Mouse (Mus musculus) bone marrow, adult 2 months (tissue): ENCODE results near the gene Itgb5. TPM values are rescaled to one million over a fixed set of nuclear protein-coding genes. Genes with fewer than 3 reads are reported as not detected.
A peak's percentile ranks its signal among the peaks of the same experiment; 100 is the strongest.

Source experiments
- H3K27ac ChIP-seq: fragments of 200-500 bp; 2 replicates; pipeline ENCODE4 v1.5.1; 2012; ENCODE audit warnings: low read depth, mild to moderate bottlenecking, control low read depth, inconsistent platforms, low read length; ENCODE audit not compliant: control insufficient read depth, poor library complexity, insufficient read depth
- H3K4me1 ChIP-seq: fragments of 200-500 bp; 2 replicates; pipeline ENCODE4 v1.6.1; 2011; ENCODE audit warnings: low read length; ENCODE audit not compliant: control insufficient read depth, insufficient read depth
- H3K4me3 ChIP-seq: fragments of 200-500 bp; replicated peaks from 2 replicates; pipeline ENCODE3; 2011; ENCODE audit warnings: mild to moderate bottlenecking, low read depth, low read length, control low read depth; ENCODE audit not compliant: control insufficient read depth
- CTCF ChIP-seq: fragments of 200-500 bp; IDR thresholded peaks from 2 replicates; pipeline ENCODE4 v1.5.1; 2011; ENCODE audit warnings: low read length, control low read depth; ENCODE audit not compliant: control insufficient read depth, insufficient read depth
- POLR2A ChIP-seq: fragments of 200-500 bp; IDR thresholded peaks from 2 replicates; pipeline ENCODE4 v1.6.1; 2011; ENCODE audit warnings: low read depth, mild to moderate bottlenecking, control low read depth, low read length, borderline replicate concordance; ENCODE audit not compliant: control insufficient read depth
- WGBS: fragments of 180-500 bp; shearing (Covaris S2); methylation state at CpG from one replicate; pipeline ENCODE4 v1.1.7; 2018; 5-methylcytosine and 5-hydroxymethylcytosine counted together
- polyA plus RNA-seq: library from polyadenylated mRNA; stranded (reverse); fragments of >200 nt; gene quantifications from 2 replicates; pipeline ENCODE4 v1.2.4, GENCODE M21; 2011; ENCODE audit warnings: low replicate concordance; ENCODE audit not compliant: missing spikeins, insufficient read depth, insufficient read length

The Itgb5 gene
- polyA plus RNA-seq, 1 experiment: 31.1 TPM

DNA sequence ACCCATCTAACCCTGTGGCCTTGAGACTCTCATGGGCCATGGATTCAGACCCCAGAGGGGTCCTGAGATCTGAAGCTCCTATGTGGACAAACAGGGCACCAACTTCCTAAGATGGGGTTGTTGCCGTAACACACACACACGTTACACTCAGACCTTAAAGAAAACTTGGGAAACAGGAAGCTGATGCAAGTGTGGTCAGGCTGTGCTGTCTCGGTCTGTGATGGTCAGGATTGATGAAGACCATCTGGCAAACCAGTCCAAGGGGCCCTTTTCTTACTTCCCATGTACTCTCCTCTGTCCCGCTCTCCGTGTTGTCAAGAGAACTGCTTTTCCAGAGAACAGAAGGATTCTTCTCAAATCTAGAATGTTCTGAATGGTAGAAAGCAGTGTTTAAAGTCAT, 92.0 kb downstream of the Itgb5 start:
- TF ChIP-seq CTCF (no peak), POLR2A (no peak)
- no peak overlapping the region for H3K4me3 ChIP-seq
- 18% methylated on average over 5 of the region's 5 CpGs for WGBS
- peaks cover 2% of the 10 kb centered on the region; the same call in 1 of the 2 replicates for H3K4me1 ChIP-seq
- H3K27ac ChIP-seq: no peak overlapping the region; the same call in 1 of the 2 replicates

DNA sequence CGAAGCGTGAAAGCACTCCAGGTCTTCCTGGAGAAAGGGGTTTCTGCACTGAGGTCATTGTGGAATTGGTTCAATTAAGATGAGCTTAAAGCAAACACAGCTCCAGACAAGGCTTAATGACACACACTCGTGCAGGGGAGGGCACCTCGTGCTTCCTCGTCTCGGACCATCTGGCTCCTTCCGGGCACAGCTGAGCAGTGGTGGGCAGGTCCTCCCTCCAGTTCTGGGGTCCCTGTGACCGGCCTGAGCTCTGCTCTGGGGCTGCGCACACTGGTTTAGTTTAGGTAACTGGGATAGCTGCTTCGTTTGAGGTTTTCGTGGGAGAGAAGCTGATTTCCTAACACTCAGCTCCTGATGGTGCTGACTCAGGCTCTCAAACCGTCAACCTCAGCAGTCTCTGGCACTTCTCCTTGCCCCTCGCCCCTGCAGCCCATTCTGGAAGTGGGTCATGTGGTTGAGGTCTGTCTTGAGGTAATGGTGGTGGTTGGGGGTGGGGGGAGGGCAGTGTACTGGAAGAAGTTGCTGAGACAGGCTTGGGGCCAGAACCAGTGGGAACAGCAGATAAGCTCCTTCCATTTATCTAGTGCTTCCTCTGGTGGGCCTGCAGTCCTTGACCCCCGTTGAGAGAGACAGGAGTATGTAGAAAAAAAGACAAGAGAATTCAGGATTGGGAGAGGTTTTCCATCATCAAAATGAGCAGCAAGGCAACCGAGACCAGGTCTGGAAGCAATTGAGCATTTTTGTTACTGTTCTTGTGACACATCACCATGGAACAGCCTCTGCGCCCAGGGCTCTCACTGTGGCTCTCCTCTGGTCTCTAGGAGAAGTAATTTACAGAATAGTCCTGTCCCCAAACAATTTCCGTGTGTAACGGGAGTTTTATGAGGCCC, 92.9 kb downstream of the Itgb5 start:
- TF ChIP-seq CTCF (no peak), POLR2A (no peak)
- peak overlapping the region; percentile 46; the same call in 1 of the 2 replicates for H3K27ac ChIP-seq
- peaks cover 2% of the 10 kb centered on the region; the same call in 1 of the 2 replicates for H3K4me1 ChIP-seq
- peak overlapping the region; percentile 23 for H3K4me3 ChIP-seq
- 5% methylated on average over 18 of the region's 18 CpGs for WGBS

DNA sequence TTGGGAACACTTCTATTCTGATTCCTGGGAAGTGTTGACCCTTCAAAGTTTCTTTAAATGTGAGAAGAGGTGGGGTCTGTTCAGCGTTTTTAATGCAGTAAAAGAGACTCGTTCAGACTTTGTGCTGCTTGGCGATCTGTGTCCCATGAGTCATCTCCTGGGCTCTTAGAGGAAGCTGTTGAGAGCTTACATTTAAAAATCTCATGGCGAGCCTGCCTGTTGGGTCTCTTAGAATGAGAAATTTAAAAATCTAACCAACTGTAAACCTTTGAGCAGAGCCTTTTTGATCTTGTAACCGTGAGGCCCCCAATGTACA, 93.5 kb downstream of the Itgb5 start:
- Histone ChIP-seq H3K4me3 (no peak overlapping the region), H3K4me1 (peaks cover 2% of the 10 kb centered on the region; the same call in 1 of the 2 replicates), H3K27ac (no peak overlapping the region)
- TF ChIP-seq CTCF (no peak), POLR2A (no peak)
- WGBS: 20% methylated on average over 5 of the region's 5 CpGs

DNA sequence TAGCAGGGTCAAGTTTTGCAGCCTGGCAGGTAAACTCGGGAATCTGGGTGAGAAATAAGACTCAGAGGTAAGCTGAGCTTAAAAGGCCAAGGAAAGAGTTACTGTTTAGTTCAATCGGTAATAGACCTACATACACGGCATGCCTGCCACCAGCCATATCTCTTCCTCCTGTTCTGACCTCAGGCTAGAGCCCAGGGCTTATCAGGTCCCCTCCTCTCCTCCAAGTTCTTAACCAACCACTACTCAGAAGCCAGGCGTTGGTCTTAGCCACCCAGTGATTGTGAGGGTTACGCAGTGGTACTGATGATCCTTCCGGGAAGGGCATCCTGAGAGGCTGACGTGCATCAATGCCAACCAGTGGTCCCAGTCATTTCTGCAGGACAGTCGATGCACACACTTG, 94.3 kb downstream of the Itgb5 start:
- TF ChIP-seq CTCF (no peak), POLR2A (no peak)
- Histone ChIP-seq H3K4me3 (no peak overlapping the region), H3K27ac (no peak overlapping the region), H3K4me1 (peaks cover 2% of the 10 kb centered on the region; the same call in 1 of the 2 replicates)
- WGBS: 64% methylated on average over 8 of the region's 8 CpGs

DNA sequence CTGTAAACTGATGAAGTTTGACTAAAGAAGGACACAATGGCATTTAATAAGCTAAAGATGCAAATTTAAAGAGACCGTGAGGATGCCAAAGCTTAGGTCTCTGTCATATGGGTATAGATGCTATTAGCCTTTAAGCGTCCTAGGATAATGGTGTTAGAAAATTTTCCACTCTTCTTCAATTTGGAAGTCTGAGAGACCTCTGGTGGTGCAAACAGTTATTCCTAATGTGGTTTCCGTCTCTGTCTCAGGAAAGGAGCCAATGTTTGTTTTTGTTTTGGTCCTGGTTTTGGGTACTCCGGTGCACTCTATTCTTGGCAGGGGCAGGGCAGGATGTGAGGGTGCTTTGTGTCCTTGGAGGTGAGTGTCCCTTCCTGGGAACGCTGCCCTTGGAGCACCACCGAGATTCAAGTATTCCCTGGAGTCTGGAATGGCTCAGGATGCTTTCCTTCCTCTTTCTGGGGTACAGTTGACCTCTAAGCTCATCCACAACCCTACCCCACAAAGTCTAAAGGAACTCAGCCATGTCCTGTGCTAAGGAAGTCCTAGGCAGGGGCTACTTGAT, 97.9 kb downstream of the Itgb5 start:
- TF ChIP-seq POLR2A (no peak), CTCF (no peak)
- WGBS: 76% methylated on average over 6 of the region's 6 CpGs
- Histone ChIP-seq H3K4me3 (no peak overlapping the region), H3K4me1 (peaks cover 3% of the 10 kb centered on the region; the same call in 1 of the 2 replicates), H3K27ac (no peak overlapping the region)

DNA sequence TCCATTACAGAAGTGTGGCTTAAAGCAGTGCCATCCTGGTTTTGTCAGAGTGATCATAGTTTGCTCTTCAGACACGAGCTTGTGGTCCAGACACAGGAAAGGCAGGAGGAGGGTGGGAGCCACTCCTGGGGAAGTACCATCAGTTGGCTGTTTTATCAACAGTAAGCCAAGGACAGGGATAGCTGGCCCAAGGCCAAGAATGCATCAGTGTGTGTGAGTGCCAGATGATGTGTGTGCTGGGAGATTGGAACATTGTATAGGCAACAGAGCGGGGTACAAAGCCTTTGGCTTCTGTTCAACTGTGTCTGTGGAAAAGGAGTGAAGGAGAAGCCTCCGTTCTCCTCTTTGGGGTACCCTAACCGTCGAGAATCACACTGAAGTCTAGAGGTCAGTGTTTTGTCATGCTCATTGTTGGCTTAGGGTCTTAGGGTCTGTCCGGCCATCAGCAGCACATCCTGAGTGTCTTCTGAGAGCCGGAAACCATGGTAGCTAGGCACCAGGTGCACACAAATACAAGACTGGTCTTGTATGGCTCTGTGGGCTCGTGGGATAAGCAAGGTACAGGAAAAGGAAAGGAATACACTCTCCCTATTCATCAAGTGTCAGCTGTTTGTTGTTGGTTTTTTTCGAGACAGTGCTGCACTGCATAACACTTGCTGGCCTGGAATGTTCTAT, 99.5 kb downstream of the Itgb5 start:
- WGBS: 66% methylated on average over 9 of the region's 9 CpGs
- Histone ChIP-seq H3K4me3 (no peak overlapping the region), H3K4me1 (peaks cover 4% of the 10 kb centered on the region), H3K27ac (no peak overlapping the region)
- TF ChIP-seq POLR2A (no peak), CTCF (no peak)

DNA sequence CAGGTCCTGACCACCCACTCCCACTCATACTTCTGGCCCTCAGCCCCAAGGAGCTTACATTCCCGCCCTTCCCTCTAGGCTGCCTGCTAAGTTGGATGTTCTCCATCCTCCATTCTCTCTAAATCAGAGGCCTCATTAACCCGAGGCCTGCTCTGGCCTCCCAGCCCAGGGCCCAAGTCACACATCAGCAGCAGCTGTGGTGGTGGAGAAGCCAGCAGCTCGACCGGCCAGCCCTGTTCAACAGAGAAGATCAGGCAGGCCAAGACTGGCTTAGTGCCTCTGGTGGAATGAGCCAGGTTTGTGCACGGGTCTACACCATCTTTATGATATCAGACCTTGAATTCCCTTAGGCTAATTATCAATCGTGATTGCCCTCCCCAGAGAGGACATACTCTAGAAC, 101.3 kb downstream of the Itgb5 start:
- H3K27ac ChIP-seq: no peak overlapping the region
- TF ChIP-seq CTCF (no peak), POLR2A (no peak)
- H3K4me1 ChIP-seq: peaks cover 6% of the 10 kb centered on the region
- 77% methylated on average over 6 of the region's 6 CpGs for WGBS
- no peak overlapping the region for H3K4me3 ChIP-seq

DNA sequence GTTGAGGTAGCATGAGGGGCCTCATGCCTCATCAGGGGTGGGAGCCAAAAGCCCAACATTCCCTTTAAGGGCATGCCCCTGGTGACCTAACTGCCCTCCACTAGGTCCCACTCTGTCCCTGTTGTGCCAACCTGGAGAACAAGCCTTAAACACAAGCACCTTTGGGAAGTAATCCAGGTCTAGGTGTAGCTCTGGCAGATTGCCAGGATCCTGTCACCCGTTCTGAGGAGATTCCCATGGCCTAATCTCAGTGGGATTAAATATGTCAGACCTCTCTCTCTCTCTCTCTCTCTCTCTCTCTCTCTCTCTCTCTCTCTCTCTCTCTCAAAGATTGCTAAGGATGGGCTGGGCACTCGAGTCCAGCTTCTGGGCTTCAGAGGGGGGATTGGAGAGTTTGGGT, 102.2 kb downstream of the Itgb5 start:
- 61% methylated on average over 2 of the region's 2 CpGs for WGBS
- no peak for TF ChIP-seq CTCF
- no peak for TF ChIP-seq POLR2A
- Histone ChIP-seq H3K27ac (no peak overlapping the region), H3K4me1 (peaks cover 6% of the 10 kb centered on the region), H3K4me3 (no peak overlapping the region)
